In genomic region chrX:37190755-37191104, GRCm38 (mm10) we compare ENCODE assay signal across 8 mouse cellular contexts. TPM values are rescaled to one million over a fixed set of nuclear protein-coding genes. Genes with fewer than 3 reads are reported as not detected.
A peak's percentile ranks its signal among the peaks of the same experiment; 100 is the strongest.
DNase-seq lines count a peak whose midpoint lies in the region; ATAC-seq and TF ChIP-seq lines count a peak whose summit lies in the region.

No protein-coding gene starts in this region.

- H3K4me2 ChIP-seq in forebrain, embryonic 11.5 days (ENCODE audit: low read depth, low read length, severe bottlenecking), result peak overlapping the region; percentile 60
- H3K4me2 ChIP-seq in liver, embryonic 12.5 days, result peak overlapping the region; percentile 78

- TF ChIP-seq EP300 in heart, adult 2 months (IDR thresholded peaks at IDR 0.05; ENCODE audit: insufficient read depth, low read depth, low read length), result no peak

- no peaks in the 10 kb centered on the region for H3K27me3 ChIP-seq in heart, adult 2 months (ENCODE audit: control insufficient read depth, insufficient read depth, low read length)
- no peaks in the 10 kb centered on the region for H3K27me3 ChIP-seq in E14TG2a.4 (ENCODE audit: insufficient read depth, low read length)
- H3K27me3 ChIP-seq in forebrain, embryonic 11.5 days (ENCODE audit: control insufficient read depth, insufficient read depth, low read length), result no peaks in the 10 kb centered on the region
- H3K27me3 ChIP-seq in liver, embryonic 12.5 days (replicated peaks), result no peaks in the 10 kb centered on the region

- TF ChIP-seq POLR2A in heart, adult 2 months (IDR thresholded peaks at IDR 0.05; ENCODE audit: insufficient read depth, low read depth, low read length), result no peak

- H3K79me2 ChIP-seq in heart, adult 2 months (replicated peaks; ENCODE audit: control insufficient read depth, insufficient read depth, low read length), result no peaks in the 10 kb centered on the region

- no peak for ATAC-seq in forebrain, embryonic 11.5 days (replicated peaks; ENCODE audit: low FRiP score)
- peak; percentile 12; the same call in 1 of the 2 replicates for ATAC-seq in liver, embryonic 12.5 days

- peaks cover 1% of the 10 kb centered on the region for H3K4me1 ChIP-seq in heart, adult 2 months (ENCODE audit: control insufficient read depth, insufficient read depth, low read length)
- H3K4me1 ChIP-seq in E14TG2a.4 (replicated peaks; ENCODE audit: low read depth, low read length), result peaks cover 6% of the 10 kb centered on the region; the same call in 1 of the 2 replicates
- H3K4me1 ChIP-seq in forebrain, embryonic 11.5 days (replicated peaks; ENCODE audit: control insufficient read depth, insufficient read depth, low read length), result no peaks in the 10 kb centered on the region
- peaks cover 4% of the 10 kb centered on the region for H3K4me1 ChIP-seq in liver, embryonic 12.5 days

- peak overlapping the region; percentile 66 for H3K9ac ChIP-seq in heart, adult 2 months (ENCODE audit: low read depth, low read length)
- peak overlapping the region; percentile 56 for H3K9ac ChIP-seq in forebrain, embryonic 11.5 days (ENCODE audit: low read length)
- H3K9ac ChIP-seq in liver, embryonic 12.5 days, result peak overlapping the region; percentile 75

- peak overlapping the region; percentile 69 for H3K4me3 ChIP-seq in heart, adult 2 months
- peak overlapping the region; percentile 81 for H3K4me3 ChIP-seq in E14TG2a.4 (replicated peaks; ENCODE audit: low read length)
- H3K4me3 ChIP-seq in forebrain, embryonic 11.5 days (ENCODE audit: low read depth, low read length), result peak overlapping the region; percentile 50
- peak overlapping the region; percentile 72 for H3K4me3 ChIP-seq in liver, embryonic 12.5 days

- 26% methylated on average over 20 of the region's 20 CpGs for WGBS in heart, adult 2 months
- 21% methylated on average over 20 of the region's 20 CpGs for WGBS in forebrain, embryonic 11.5 days
- WGBS in liver, embryonic 12.5 days (ENCODE audit: insufficient replicate concordance), result 12% methylated on average over 20 of the region's 20 CpGs

- H3K36me3 ChIP-seq in heart, adult 2 months (ENCODE audit: control insufficient read depth, insufficient read depth, low read length), result no peaks in the 10 kb centered on the region; the same call in 1 of the 2 replicates
- H3K36me3 ChIP-seq in E14TG2a.4 (ENCODE audit: insufficient read depth, low read length), result peaks cover 16% of the 10 kb centered on the region
- no peaks in the 10 kb centered on the region for H3K36me3 ChIP-seq in forebrain, embryonic 11.5 days (ENCODE audit: control insufficient read depth, insufficient read depth, low read length)
- no peaks in the 10 kb centered on the region for H3K36me3 ChIP-seq in liver, embryonic 12.5 days

- DNase-seq in heart, adult 2 months, result no peak
- DNase-seq in heart, adult 11 months, result no peak
- DNase-seq in forebrain, embryonic 11.5 days (ENCODE audit: low spot score), result no peak
- no peak for DNase-seq in right cerebral cortex, postnatal 25 days
- DNase-seq in layer of hippocampus, adult 9-10 months (ENCODE audit: low spot score), result no peak
- DNase-seq in ovary, postnatal 10 days (ENCODE audit: low spot score), result no peak

- H3K9me3 ChIP-seq in E14TG2a.4 (ENCODE audit: low read length), result no peaks in the 10 kb centered on the region
- H3K9me3 ChIP-seq in forebrain, embryonic 11.5 days (ENCODE audit: control insufficient read depth, low read length), result no peaks in the 10 kb centered on the region
- no peaks in the 10 kb centered on the region for H3K9me3 ChIP-seq in liver, embryonic 12.5 days (replicated peaks)

- peak overlapping the region; percentile 70 for H3K27ac ChIP-seq in heart, adult 2 months
- H3K27ac ChIP-seq in forebrain, embryonic 11.5 days (ENCODE audit: low read depth, low read length), result no peak overlapping the region
- H3K27ac ChIP-seq in liver, embryonic 12.5 days, result no peak overlapping the region

- intact Hi-C loops in heart, adult 2 months (cut with DNase I), result loop anchor here (1.0 kb wide), 1 partner anchor 80 kb away; the partner anchor contains the start of gene Upf3b

- TF ChIP-seq CTCF in heart, adult 2 months (IDR thresholded peaks at IDR 0.05), result no peak
- no peak for TF ChIP-seq CTCF in E14TG2a.4 (conservative IDR thresholded peaks at IDR 0.05; ENCODE audit: low read length)

RNA-seq across cellular contexts. Expression of gene Ndufa1, which starts 0.2 kb away (rescaled TPM):
- 100 to 1,000 TPM; 816 to 925 TPM for total RNA-seq in heart, adult 2 months (2021)
- 1,094 and 1,413 TPM in 2 replicates for polyA plus RNA-seq in heart, adult 2 months (2012; rRNA removed)
- 366 and 371 TPM in 2 replicates for polyA plus RNA-seq in forebrain, embryonic 11.5 days (2014; fragmentation: Nextera tagmentation; extraction: Ambion mirVana)
- 235 and 236 TPM in 2 replicates for polyA plus RNA-seq in liver, embryonic 12.5 days (2016; fragmentation: Nextera tagmentation; extraction: Ambion mirVana)

RNA-seq across cellular contexts. Expression of gene Rnf113a1, which starts 0.3 kb away (rescaled TPM):
- total RNA-seq in heart, adult 2 months (2021), result 1 to 10 TPM; 1.8 to 2.2 TPM
- polyA plus RNA-seq in heart, adult 2 months (2012; rRNA removed), result 1.5 TPM in 2 replicates
- 13.1 and 13.3 TPM in 2 replicates for polyA plus RNA-seq in forebrain, embryonic 11.5 days (2014; fragmentation: Nextera tagmentation; extraction: Ambion mirVana)
- 4.3 and 4.4 TPM in 2 replicates for polyA plus RNA-seq in liver, embryonic 12.5 days (2016; fragmentation: Nextera tagmentation; extraction: Ambion mirVana)

RNA-seq across cellular contexts. Expression of gene Gm9, which starts 20.1 kb away (rescaled TPM):
- not detected for total RNA-seq in heart, adult 2 months (2021)
- not detected in 2 replicates for polyA plus RNA-seq in heart, adult 2 months (2012; rRNA removed)
- not detected in 2 replicates for polyA plus RNA-seq in forebrain, embryonic 11.5 days (2014; fragmentation: Nextera tagmentation; extraction: Ambion mirVana)
- polyA plus RNA-seq in liver, embryonic 12.5 days (2016; fragmentation: Nextera tagmentation; extraction: Ambion mirVana), result not detected in 2 replicates

RNA-seq across cellular contexts. Expression of gene Akap14, which starts 22.1 kb away (rescaled TPM):
- total RNA-seq in heart, adult 2 months (2021), result not detected
- polyA plus RNA-seq in heart, adult 2 months (2012; rRNA removed), result 0.08 TPM in 1 of 2 replicates, not detected in the other
- polyA plus RNA-seq in forebrain, embryonic 11.5 days (2014; fragmentation: Nextera tagmentation; extraction: Ambion mirVana), result 0.11 TPM in 1 of 2 replicates, not detected in the other
- polyA plus RNA-seq in liver, embryonic 12.5 days (2016; fragmentation: Nextera tagmentation; extraction: Ambion mirVana), result 0.11 TPM in 1 of 2 replicates, not detected in the other

RNA-seq across cellular contexts. Expression of gene Rhox1, which starts 31.3 kb away (rescaled TPM):
- not detected for total RNA-seq in heart, adult 2 months (2021)
- not detected in 2 replicates for polyA plus RNA-seq in heart, adult 2 months (2012; rRNA removed)
- polyA plus RNA-seq in forebrain, embryonic 11.5 days (2014; fragmentation: Nextera tagmentation; extraction: Ambion mirVana), result not detected in 2 replicates
- polyA plus RNA-seq in liver, embryonic 12.5 days (2016; fragmentation: Nextera tagmentation; extraction: Ambion mirVana), result not detected in 2 replicates
